In genomic region chr13:35258720-35259119, GRCm38 (mm10) we compare ENCODE assay signal across 16 mouse cellular contexts.
"Had no signal": no experiment of that assay in that cellular context is flagged by ENCODE, and none has a peak within 500 bp of the region (broad histone marks: within the 10 kb centered on the region; RNA-seq: fewer than 3 reads in every experiment).

No protein-coding gene starts in this region.

- DNase-seq: gastrocnemius, adult 2 months; gastrocnemius, postnatal 10 days; gastrocnemius, postnatal 25 days; heart, adult 11 months; heart, postnatal 10 days; heart, postnatal 4 days; kidney, adult 18-20 months; kidney, adult 8-10 months; kidney, postnatal 10 days; kidney, postnatal 25 days; kidney, postnatal 4 days; liver had no signal

- ATAC-seq: hindbrain, embryonic 16.5 days; inflammation-experienced regulatory T-cells, adult 6 months; intestine, embryonic 15.5 days; intestine, postnatal 0 days had no signal
